Mouse (Mus musculus) lung, postnatal 0 days (tissue): ENCODE measurements at regions not wholly inside any gene's neighbourhood (a gene's known extent, or its start where the extent isn't known, plus 50 kb on each side); places are given as distances from the start of the nearest gene placed in this dataset.

Experiments used
- CTCF ChIP-seq: IDR thresholded peaks from 2 replicates; pipeline ENCODE4 v1.5.1; 2016; ENCODE audit warnings: antibody characterized with exemption, mild to moderate bottlenecking
- EP300 ChIP-seq: IDR thresholded peaks from 2 replicates; pipeline ENCODE4 v1.6.1; 2016; ENCODE audit warnings: antibody characterized with exemption, mild to moderate bottlenecking, control low read depth

GRCm38 (mm10) chr9:94441393-94441792 lies 96.5 kb downstream of the 1190002N15Rik start:
- TF ChIP-seq CTCF: no peak
- TF ChIP-seq EP300: no peak
